Mouse (Mus musculus): ENCODE data around the gene Ccdc181.

DNA sequence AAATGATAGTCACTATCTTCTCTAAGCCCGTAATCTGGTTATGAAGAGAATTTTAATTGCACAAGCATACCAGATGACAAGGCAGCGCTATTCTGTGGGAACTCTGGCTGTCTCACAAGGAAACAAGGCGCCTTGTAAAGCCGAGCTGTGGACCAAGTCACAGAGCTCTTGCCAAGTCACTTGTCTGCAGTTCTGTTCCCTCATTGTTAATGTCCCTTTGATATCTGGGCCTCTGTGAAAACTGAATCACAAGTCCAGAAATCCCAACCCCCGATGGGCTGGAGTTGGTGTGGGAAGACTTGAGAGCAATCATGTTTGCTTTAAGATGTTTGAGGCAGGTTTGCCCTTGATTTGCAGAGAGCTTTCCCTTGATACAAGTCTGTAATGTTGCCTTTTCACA is 45.3 kb downstream of the Ccdc181 start:
- TF ChIP-seq EP300 (IDR thresholded peaks at IDR 0.05; ENCODE audit: low read depth) (no peak), CTCF (IDR thresholded peaks at IDR 0.05; ENCODE audit: low read depth) (no peak)

Measured in liver, postnatal 0 days (tissue).